Mouse (Mus musculus): Measurements from ENCODE around the gene Spsb1. TPM values are rescaled to one million over a fixed set of nuclear protein-coding genes. Genes with fewer than 3 reads are reported as not detected.

Gene Spsb1
- polyA plus RNA-seq, 1 experiment from 2014 or later = 4.7 TPM

DNA sequence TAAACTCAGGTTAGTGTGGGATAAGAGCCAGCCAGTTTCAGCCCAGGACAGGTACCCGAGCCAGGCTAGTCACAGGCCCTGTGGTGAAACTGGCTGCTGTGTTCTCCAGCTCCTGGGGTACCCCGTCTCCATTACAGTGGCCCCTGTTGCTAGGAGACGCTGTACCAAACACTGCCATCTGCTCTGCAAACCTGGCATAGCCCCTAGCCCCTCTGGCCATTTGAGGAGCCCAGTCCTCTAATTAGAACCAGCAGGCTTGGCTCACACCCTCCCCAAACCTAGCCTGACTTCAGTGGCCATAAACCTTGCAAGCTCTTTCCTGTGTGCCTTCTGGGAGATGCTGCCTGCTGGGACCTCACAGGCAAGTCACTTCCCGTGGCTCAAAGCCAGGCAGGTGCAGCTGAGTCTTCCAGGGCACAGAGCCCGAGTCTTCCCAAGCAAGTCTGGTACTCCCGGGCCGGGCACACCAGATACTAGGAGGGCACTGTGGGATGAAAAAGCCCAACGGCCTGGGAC, 78.8 kb downstream of the Spsb1 start:
- H3K27me3 ChIP-seq (ENCODE audit: control insufficient read depth, insufficient read depth, low read length) = peaks cover 5% of the 10 kb centered on the region; the same call in 1 of the 2 replicates
- 68% methylated on average over 8 of the region's 8 CpGs for WGBS (ENCODE audit: insufficient replicate concordance)
- no peak overlapping the region for H3K9ac ChIP-seq (ENCODE audit: low read depth, low read length)
- no peak for ATAC-seq (replicated peaks; ENCODE audit: insufficient number of reproducible peaks, low FRiP score, low TSS enrichment)
- no peaks in the 10 kb centered on the region for H3K9me3 ChIP-seq (replicated peaks; ENCODE audit: control insufficient read depth, low read length)
- peaks cover 14% of the 10 kb centered on the region; the same call in 1 of the 2 replicates for H3K4me1 ChIP-seq (ENCODE audit: control insufficient read depth, insufficient read depth, low read length)
- H3K36me3 ChIP-seq (ENCODE audit: control insufficient read depth, insufficient read depth, low read length) = no peaks in the 10 kb centered on the region
- H3K4me2 ChIP-seq = no peak overlapping the region
- H3K4me3 ChIP-seq (ENCODE audit: low read depth, low read length) = no peak overlapping the region
- H3K27ac ChIP-seq (ENCODE audit: low read depth, low read length) = no peak overlapping the region

DNA sequence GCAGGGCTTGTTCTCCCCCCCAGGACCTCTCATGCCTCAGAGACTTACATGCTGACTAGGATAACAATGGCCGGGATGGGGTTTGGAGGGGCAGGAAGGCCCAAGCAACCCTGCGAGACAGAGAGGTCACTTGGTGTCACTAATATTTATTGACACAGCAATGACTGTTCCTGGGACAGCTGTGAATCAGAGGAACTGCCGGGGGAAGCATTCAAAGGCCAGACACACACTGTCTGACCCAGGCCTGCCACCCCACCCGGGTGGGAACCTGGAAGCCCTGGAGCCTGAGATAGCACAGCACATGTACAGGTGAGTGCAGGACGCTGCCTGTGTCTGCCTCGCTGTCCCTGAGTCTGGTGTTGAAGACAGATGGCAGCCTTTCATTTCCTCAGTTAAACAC, 79.5 kb downstream of the Spsb1 start:
- Histone ChIP-seq H3K27ac (ENCODE audit: low read depth, low read length) (no peak overlapping the region), H3K4me2 (no peak overlapping the region), H3K4me3 (ENCODE audit: low read depth, low read length) (no peak overlapping the region), H3K27me3 (ENCODE audit: control insufficient read depth, insufficient read depth, low read length) (peaks cover 5% of the 10 kb centered on the region; the same call in 1 of the 2 replicates), H3K4me1 (ENCODE audit: control insufficient read depth, insufficient read depth, low read length) (peaks cover 14% of the 10 kb centered on the region; the same call in 1 of the 2 replicates), H3K9me3 (replicated peaks; ENCODE audit: control insufficient read depth, low read length) (no peaks in the 10 kb centered on the region; the same call in 1 of the 2 replicates), H3K9ac (ENCODE audit: low read depth, low read length) (no peak overlapping the region), H3K36me3 (ENCODE audit: control insufficient read depth, insufficient read depth, low read length) (no peaks in the 10 kb centered on the region)
- ATAC-seq (replicated peaks; ENCODE audit: insufficient number of reproducible peaks, low FRiP score, low TSS enrichment) = no peak
- WGBS (ENCODE audit: insufficient replicate concordance) = 36% methylated on average over 6 of the region's 6 CpGs

DNA sequence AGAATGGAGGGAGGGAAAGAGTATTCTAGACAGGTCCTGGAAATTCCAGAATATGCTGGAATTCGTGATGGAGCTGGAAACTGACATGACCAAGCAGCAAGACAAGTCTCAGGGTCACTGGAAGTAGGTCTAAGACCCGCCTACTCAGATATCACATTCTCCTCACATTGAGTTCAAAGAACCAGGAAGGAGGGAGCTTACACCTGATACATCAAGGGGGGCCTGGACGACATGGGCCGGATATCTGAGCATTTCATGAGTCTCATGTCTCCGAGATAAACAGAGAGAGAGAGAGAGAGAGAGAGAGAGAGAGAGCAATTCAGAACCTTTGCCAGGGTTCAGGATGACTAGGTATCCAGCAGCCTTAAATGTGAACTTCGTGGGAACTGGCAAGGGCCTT, 82.6 kb downstream of the Spsb1 start:
- Histone ChIP-seq H3K9ac (ENCODE audit: low read depth, low read length) (no peak overlapping the region), H3K27me3 (ENCODE audit: control insufficient read depth, insufficient read depth, low read length) (peaks cover 3% of the 10 kb centered on the region; the same call in 1 of the 2 replicates), H3K27ac (ENCODE audit: low read depth, low read length) (no peak overlapping the region), H3K4me1 (ENCODE audit: control insufficient read depth, insufficient read depth, low read length) (peaks cover 8% of the 10 kb centered on the region; the same call in 1 of the 2 replicates), H3K9me3 (replicated peaks; ENCODE audit: control insufficient read depth, low read length) (no peaks in the 10 kb centered on the region; the same call in 1 of the 2 replicates), H3K36me3 (ENCODE audit: control insufficient read depth, insufficient read depth, low read length) (no peaks in the 10 kb centered on the region), H3K4me3 (ENCODE audit: low read depth, low read length) (no peak overlapping the region), H3K4me2 (no peak overlapping the region)
- 58% methylated on average over 6 of the region's 6 CpGs for WGBS (ENCODE audit: insufficient replicate concordance)
- ATAC-seq (replicated peaks; ENCODE audit: insufficient number of reproducible peaks, low FRiP score, low TSS enrichment) = no peak

DNA sequence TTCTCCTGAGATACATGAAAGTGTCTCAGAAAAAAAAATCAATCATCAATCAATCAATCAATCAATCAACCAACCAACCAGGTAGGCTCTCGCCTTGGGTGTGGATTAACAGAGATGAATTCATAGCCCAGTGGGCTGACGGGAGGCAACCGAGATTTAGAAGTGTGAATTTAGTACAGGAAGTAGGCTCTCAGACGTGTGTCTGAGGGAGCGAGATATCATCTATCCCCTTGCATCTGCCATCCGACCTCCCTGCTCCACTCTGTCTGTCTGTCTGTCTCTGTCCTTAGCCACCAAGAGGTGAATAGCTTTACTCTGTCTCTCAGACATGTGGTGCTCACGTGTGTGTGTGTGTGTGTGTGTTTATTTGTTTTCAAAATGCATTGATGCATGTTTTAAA, 83.3 kb downstream of the Spsb1 start:
- H3K27ac ChIP-seq (ENCODE audit: low read depth, low read length) = no peak overlapping the region
- no peak overlapping the region for H3K4me2 ChIP-seq
- no peaks in the 10 kb centered on the region for H3K27me3 ChIP-seq (ENCODE audit: control insufficient read depth, insufficient read depth, low read length)
- H3K9me3 ChIP-seq (replicated peaks; ENCODE audit: control insufficient read depth, low read length) = no peaks in the 10 kb centered on the region; the same call in 1 of the 2 replicates
- H3K4me3 ChIP-seq (ENCODE audit: low read depth, low read length) = no peak overlapping the region
- 50% methylated on average over 7 of the region's 7 CpGs for WGBS (ENCODE audit: insufficient replicate concordance)
- no peak overlapping the region for H3K9ac ChIP-seq (ENCODE audit: low read depth, low read length)
- no peaks in the 10 kb centered on the region for H3K36me3 ChIP-seq (ENCODE audit: control insufficient read depth, insufficient read depth, low read length)
- no peak for ATAC-seq (replicated peaks; ENCODE audit: insufficient number of reproducible peaks, low FRiP score, low TSS enrichment)
- peaks cover 5% of the 10 kb centered on the region; the same call in 1 of the 2 replicates for H3K4me1 ChIP-seq (ENCODE audit: control insufficient read depth, insufficient read depth, low read length)

DNA sequence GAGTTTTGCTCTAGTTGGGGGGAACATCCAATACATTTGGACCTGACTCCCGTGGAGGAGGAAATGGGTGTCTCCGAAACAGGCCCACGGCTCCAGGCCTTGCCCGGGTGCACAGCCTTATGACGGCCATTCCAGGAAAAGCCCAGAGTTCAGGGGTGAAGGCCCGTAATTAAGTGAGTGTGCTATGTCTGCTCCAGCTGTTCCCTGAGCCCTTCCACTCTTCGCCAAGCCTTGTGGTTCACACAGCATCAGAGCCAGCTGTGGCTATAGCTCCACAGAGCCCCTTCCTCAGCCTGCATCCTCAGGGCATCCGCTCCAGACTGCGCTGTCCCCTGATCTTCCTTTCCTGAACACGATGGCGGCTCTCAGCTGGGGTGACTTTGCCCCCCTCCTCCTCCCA, 83.8 kb downstream of the Spsb1 start:
- Histone ChIP-seq H3K9me3 (replicated peaks; ENCODE audit: control insufficient read depth, low read length) (no peaks in the 10 kb centered on the region; the same call in 1 of the 2 replicates), H3K4me2 (no peak overlapping the region), H3K4me1 (ENCODE audit: control insufficient read depth, insufficient read depth, low read length) (peaks cover 5% of the 10 kb centered on the region; the same call in 1 of the 2 replicates), H3K4me3 (ENCODE audit: low read depth, low read length) (no peak overlapping the region), H3K27ac (ENCODE audit: low read depth, low read length) (no peak overlapping the region), H3K27me3 (ENCODE audit: control insufficient read depth, insufficient read depth, low read length) (no peaks in the 10 kb centered on the region), H3K36me3 (ENCODE audit: control insufficient read depth, insufficient read depth, low read length) (no peaks in the 10 kb centered on the region), H3K9ac (ENCODE audit: low read depth, low read length) (no peak overlapping the region)
- WGBS (ENCODE audit: insufficient replicate concordance) = 73% methylated on average over 11 of the region's 11 CpGs
- ATAC-seq (replicated peaks; ENCODE audit: insufficient number of reproducible peaks, low FRiP score, low TSS enrichment) = no peak

DNA sequence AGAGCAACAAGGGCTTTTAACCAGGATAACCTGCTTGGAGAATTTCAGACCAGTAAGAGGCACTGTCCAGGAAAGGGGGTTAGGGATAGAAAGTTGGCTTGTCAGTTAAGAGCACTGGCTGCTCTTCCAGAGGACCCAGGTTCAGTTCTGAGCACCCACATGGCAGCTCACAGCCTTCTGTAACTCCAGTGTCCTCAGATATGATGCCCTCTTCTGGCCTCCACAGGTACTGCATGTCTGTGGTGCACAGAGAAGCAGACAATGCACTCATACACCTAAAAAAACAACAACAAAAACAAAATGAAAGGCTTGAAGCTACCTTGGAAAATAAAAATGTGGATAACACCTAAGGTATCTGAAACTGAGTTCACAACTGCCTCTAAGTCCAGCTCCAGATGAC, 84.4 kb downstream of the Spsb1 start:
- H3K9me3 ChIP-seq (replicated peaks; ENCODE audit: control insufficient read depth, low read length) = no peaks in the 10 kb centered on the region; the same call in 1 of the 2 replicates
- H3K4me3 ChIP-seq (ENCODE audit: low read depth, low read length) = no peak overlapping the region
- no peaks in the 10 kb centered on the region for H3K27me3 ChIP-seq (ENCODE audit: control insufficient read depth, insufficient read depth, low read length)
- no peak overlapping the region for H3K9ac ChIP-seq (ENCODE audit: low read depth, low read length)
- H3K4me2 ChIP-seq = no peak overlapping the region
- H3K36me3 ChIP-seq (ENCODE audit: control insufficient read depth, insufficient read depth, low read length) = no peaks in the 10 kb centered on the region
- ATAC-seq (replicated peaks; ENCODE audit: insufficient number of reproducible peaks, low FRiP score, low TSS enrichment) = no peak
- H3K27ac ChIP-seq (ENCODE audit: low read depth, low read length) = no peak overlapping the region
- peaks cover 4% of the 10 kb centered on the region; the same call in 1 of the 2 replicates for H3K4me1 ChIP-seq (ENCODE audit: control insufficient read depth, insufficient read depth, low read length)

DNA sequence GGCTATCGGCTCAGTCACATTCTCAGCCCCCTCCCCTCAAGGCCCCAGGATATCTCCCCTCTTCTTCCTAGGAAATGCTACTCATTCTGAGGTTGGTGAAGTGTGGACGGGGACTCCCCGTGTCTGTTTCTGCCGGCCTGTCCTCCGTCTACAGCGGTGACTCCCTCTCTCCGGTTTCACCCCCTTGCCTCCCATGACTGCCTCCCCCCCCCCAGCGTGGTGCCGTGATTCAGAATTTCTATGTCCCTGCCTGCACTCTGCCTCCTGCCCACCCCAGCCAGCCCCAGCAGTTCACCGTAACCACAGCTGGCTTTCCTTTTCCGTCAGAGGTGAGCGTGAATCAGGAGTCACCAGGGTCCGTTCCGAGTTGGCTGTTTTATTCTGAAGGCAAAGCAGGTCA, 86.1 kb downstream of the Spsb1 start:
- no peak overlapping the region for H3K4me2 ChIP-seq
- no peaks in the 10 kb centered on the region for H3K27me3 ChIP-seq (ENCODE audit: control insufficient read depth, insufficient read depth, low read length)
- H3K9ac ChIP-seq (ENCODE audit: low read depth, low read length) = no peak overlapping the region
- no peak overlapping the region for H3K27ac ChIP-seq (ENCODE audit: low read depth, low read length)
- no peak for ATAC-seq (replicated peaks; ENCODE audit: insufficient number of reproducible peaks, low FRiP score, low TSS enrichment)
- 72% methylated on average over 14 of the region's 14 CpGs for WGBS (ENCODE audit: insufficient replicate concordance)
- H3K36me3 ChIP-seq (ENCODE audit: control insufficient read depth, insufficient read depth, low read length) = no peaks in the 10 kb centered on the region
- H3K4me1 ChIP-seq (ENCODE audit: control insufficient read depth, insufficient read depth, low read length) = no peaks in the 10 kb centered on the region
- H3K4me3 ChIP-seq (ENCODE audit: low read depth, low read length) = no peak overlapping the region
- no peaks in the 10 kb centered on the region; the same call in 1 of the 2 replicates for H3K9me3 ChIP-seq (replicated peaks; ENCODE audit: control insufficient read depth, low read length)

DNA sequence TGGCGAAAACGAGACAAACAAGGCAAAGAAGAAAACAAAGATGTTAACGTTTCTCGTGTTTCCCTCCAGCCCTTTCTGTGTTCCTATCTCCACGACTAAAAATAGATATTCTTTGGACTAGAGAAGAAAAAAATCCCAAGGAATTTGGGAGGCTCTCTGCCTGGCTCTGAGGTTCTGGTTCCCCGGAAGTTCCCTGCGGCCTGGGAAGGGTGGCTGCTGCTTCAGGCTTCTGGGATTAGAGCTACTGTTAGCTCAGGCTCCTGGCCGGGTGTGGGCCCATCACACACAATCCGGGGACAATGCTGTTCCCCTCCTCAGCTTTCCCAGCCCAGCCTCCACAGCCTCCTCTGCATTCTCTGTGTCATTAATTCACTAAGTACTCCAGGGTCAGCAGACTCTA, 86.8 kb downstream of the Spsb1 start:
- Histone ChIP-seq H3K4me3 (ENCODE audit: low read depth, low read length) (no peak overlapping the region), H3K9me3 (replicated peaks; ENCODE audit: control insufficient read depth, low read length) (no peaks in the 10 kb centered on the region; the same call in 1 of the 2 replicates), H3K4me2 (no peak overlapping the region), H3K9ac (ENCODE audit: low read depth, low read length) (no peak overlapping the region), H3K4me1 (ENCODE audit: control insufficient read depth, insufficient read depth, low read length) (no peaks in the 10 kb centered on the region), H3K36me3 (ENCODE audit: control insufficient read depth, insufficient read depth, low read length) (no peaks in the 10 kb centered on the region), H3K27ac (ENCODE audit: low read depth, low read length) (no peak overlapping the region), H3K27me3 (ENCODE audit: control insufficient read depth, insufficient read depth, low read length) (no peaks in the 10 kb centered on the region)
- ATAC-seq (replicated peaks; ENCODE audit: insufficient number of reproducible peaks, low FRiP score, low TSS enrichment) = no peak
- WGBS (ENCODE audit: insufficient replicate concordance) = 25% methylated on average over 9 of the region's 9 CpGs

DNA sequence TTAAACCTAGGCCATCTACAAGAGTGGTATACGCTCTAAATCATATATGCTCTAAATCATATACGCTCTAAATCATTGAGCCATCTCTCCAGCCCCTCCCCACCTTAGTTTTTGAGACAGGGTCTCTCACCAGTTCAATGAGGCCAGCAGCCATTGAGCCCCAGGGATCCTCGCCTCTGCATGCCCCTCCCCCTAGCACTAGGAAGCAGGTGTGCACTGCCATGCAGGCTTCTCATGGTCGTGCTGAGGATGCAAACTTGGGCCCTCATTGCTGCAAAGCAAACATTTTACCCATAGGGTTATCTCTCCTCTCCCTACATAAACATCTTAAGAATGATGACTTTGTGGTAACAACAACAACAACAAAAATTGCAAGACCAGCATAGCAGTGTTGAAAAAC, 87.5 kb downstream of the Spsb1 start:
- Histone ChIP-seq H3K4me3 (ENCODE audit: low read depth, low read length) (no peak overlapping the region), H3K4me1 (ENCODE audit: control insufficient read depth, insufficient read depth, low read length) (no peaks in the 10 kb centered on the region), H3K36me3 (ENCODE audit: control insufficient read depth, insufficient read depth, low read length) (no peaks in the 10 kb centered on the region), H3K9ac (ENCODE audit: low read depth, low read length) (no peak overlapping the region), H3K27me3 (ENCODE audit: control insufficient read depth, insufficient read depth, low read length) (no peaks in the 10 kb centered on the region), H3K4me2 (no peak overlapping the region), H3K9me3 (replicated peaks; ENCODE audit: control insufficient read depth, low read length) (no peaks in the 10 kb centered on the region; the same call in 1 of the 2 replicates), H3K27ac (ENCODE audit: low read depth, low read length) (no peak overlapping the region)
- no peak for ATAC-seq (replicated peaks; ENCODE audit: insufficient number of reproducible peaks, low FRiP score, low TSS enrichment)
- 65% methylated on average over 4 of the region's 4 CpGs for WGBS (ENCODE audit: insufficient replicate concordance)

All from heart, embryonic 11.5 days (tissue).